Mouse (Mus musculus) layer of hippocampus, adult 2 months (tissue): ENCODE results near the gene Dock7. TPM values are rescaled to one million over a fixed set of nuclear protein-coding genes. Genes with fewer than 3 reads are reported as not detected.
"Not testable (repeated sequence)": the region's sequence is repeated elsewhere in the genome, so short reads cannot be mapped to it uniquely, and the experiment has no call there.

Experiments
- DNase-seq, 2 experiments: peaks; one replicate each; pipeline ENCODE4 v3.0.0; 2022; ENCODE audit warnings: low spot score in 2 of 2
- H3K27ac ChIP-seq: fragments of 200-600 bp; 2 replicates; pipeline ENCODE4 v1.8.1; 2022
- H3K4me3 ChIP-seq: fragments of 200-600 bp; 2 replicates; pipeline ENCODE4 v1.8.1; 2022; ENCODE audit warnings: mild to moderate bottlenecking
- CTCF ChIP-seq: fragments of 200-600 bp; conservative IDR thresholded peaks from 2 replicates; pipeline ENCODE4 v1.8.1; 2022; ENCODE audit warnings: antibody characterized with exemption, mild to moderate bottlenecking, moderate library complexity
- total RNA-seq, 2 experiments: library from RNA; stranded (reverse); gene quantifications; 2 replicates each; pipeline ENCODE4 v1.2.3; 2021

Gene Dock7
- total RNA-seq, 2 experiments from 2014 or later, result 31.2 to 39.7 TPM

DNA sequence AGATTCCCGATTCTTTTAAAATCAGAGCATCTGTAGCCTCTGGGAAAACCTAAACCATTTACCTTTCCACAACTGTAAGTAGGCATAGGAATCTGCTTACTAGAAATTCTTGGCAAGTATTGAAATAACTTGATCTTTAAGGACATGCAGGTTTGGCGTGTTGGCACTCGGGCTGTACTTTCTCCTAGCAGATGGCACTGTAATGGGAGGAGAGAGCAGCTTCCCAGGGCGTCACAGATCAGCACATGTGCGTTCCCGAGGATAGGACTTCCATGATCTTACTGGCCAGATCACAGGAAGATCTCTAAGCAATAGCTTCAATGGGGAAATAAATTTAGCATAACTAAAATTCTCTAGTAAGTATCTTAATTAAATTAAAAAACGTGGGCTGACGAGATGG lies 164.7 kb downstream of the Dock7 start:
- Histone ChIP-seq H3K27ac (no peak overlapping the region), H3K4me3 (no peak overlapping the region)
- no peak for TF ChIP-seq CTCF
- no peak for DNase-seq

DNA sequence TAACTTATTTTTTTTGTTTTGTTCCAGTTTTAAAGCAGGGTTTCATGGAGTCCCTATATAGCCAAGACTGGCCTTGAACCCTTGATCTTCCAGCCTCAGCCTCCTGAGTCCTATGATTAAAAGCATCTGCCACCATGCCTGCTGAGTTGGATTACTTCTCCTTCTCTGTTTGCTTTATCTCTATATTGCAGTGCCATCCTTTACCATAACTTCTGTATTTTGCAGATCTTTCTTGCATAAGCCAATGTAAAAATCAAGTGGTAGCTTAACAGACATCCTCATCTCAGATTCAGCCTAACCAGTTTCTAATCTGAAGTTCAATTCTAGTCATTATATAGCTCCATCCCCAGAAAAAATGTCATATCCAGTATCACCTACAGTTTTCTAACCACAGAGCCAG lies 170.2 kb downstream of the Dock7 start:
- no peak for DNase-seq
- TF ChIP-seq CTCF, result no peak
- no peak overlapping the region for H3K4me3 ChIP-seq
- no peak overlapping the region for H3K27ac ChIP-seq

DNA sequence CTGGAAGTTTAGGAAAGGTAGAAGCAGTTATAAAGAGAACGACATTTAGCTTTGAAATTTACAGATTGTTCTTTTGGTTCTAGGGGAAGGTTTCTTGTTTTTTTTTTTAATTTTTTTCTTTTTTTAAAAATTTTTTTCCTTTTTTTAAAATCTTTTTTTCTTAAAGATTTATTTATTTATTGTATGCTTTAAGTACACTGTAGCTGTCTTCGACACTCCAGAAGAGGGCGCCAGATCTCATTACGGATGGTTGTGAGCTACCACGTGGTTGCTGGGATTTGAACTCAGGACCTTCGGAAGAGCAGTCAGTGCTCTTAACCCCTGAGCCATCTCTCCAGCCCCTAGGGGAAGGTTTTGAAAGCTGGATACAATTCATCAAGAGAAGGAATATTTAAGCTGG lies 182.5 kb downstream of the Dock7 start:
- not testable (repeated sequence) for DNase-seq, H3K4me3 ChIP-seq, H3K27ac ChIP-seq
- peak; percentile 62 for TF ChIP-seq CTCF

DNA sequence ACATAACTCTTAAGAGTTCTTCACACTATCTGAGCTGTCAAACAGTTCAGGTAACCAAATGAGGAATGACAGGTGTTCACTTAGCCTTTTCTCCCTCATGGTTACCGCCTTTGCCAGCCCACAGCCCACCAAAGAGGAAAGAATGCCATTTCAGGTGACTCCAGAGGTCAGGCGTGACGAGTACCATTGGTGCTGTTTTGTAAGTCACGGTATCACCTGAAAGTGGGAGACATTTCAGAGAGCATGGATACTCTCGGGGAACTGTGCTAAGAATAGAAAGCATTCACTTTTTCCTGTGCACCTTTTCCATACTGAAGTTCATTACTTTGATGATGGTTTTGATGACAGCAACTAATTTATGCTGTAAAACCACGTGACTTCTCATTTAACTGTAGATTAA lies 184.7 kb downstream of the Dock7 start:
- DNase-seq, result no peak
- no peak overlapping the region for H3K27ac ChIP-seq
- TF ChIP-seq CTCF, result no peak
- H3K4me3 ChIP-seq, result no peak overlapping the region

DNA sequence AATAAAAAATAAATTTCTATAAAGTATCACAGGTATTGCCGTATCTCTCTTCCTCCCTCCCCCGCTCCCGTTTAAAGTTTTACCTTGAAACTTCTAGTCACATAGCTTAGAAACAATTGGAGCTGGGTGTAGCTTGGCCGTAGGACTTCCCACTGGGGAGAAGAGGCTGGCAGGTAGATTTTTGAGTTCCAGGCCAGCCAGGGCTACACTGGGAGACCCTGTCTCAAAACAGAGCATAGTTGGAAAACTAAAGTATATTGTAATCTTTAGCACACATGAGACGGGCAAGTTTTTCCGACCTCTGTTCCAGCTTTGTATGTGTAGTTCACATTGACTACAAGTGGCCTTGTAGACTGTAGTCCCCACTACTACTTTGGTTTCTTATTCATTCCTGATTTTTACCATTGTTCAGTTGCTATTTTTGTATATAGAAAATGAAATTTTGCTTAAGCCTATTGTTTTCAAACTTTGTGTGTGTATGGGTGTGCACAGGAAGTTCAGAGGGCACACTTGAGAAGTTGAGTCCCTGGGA lies 195.4 kb downstream of the Dock7 start:
- TF ChIP-seq CTCF, result no peak
- DNase-seq, result no peak
- no peak overlapping the region for H3K4me3 ChIP-seq
- no peak overlapping the region for H3K27ac ChIP-seq

DNA sequence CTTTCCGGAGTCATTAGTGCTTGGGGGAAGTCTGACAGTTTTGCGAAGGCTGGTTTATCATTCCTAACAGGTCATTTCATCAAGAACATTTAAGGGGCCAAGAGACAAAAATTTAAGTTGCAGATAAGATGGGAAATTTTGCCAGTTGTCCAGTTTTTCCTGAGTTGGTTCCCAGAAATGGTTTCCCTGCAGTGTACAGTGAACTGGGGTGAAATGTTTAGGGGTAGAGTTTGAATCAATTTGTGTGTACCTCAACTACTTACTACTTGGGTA lies 195.9 kb downstream of the Dock7 start:
- H3K27ac ChIP-seq, result no peak overlapping the region
- no peak for TF ChIP-seq CTCF
- DNase-seq, result no peak
- peak overlapping the region; percentile 71 for H3K4me3 ChIP-seq

DNA sequence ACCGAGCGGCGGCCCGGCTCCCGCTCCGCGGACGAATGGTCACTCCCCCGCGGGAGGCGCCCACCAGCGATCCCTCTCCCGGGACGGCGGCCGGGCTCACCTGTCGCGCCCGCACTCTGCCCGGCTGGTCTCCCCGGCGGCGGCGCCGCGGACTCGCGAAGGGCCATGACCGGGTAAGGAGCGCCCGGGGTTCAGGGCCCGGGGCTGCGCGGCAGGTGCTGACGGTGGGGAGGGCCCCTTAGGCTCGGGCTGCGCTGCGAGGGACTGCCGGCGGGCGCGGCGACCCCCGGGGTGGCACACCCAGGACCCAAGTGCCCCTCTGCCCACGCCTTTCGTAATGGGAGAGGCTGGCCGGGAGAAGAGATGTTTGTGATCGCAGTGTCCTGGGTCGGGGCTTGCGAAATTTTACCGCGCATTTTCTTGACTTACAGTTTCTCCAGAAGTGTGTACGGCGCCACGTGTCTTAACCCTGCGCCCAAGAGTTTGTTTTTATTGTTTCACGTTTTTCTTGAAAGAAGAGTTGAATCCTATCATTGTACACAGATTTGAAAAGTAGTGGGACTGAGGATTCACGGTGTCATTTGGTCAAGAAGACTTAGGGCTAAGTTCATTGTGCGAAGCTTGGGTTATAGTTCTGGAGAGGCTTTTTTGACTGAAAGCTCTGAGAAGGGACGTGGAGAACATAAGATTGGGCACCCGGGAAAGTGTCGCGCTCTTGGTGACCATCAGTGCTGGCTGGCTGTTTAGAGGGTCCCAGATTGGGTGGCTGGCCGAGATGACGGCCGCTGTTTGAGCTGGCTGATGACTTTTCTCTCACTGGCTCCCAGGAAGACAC lies 196.4 kb downstream of the Dock7 start:
- DNase-seq, result no peak
- peak overlapping the region; percentile 71 for H3K4me3 ChIP-seq
- no peak for TF ChIP-seq CTCF
- peak overlapping the region; percentile 100 for H3K27ac ChIP-seq

DNA sequence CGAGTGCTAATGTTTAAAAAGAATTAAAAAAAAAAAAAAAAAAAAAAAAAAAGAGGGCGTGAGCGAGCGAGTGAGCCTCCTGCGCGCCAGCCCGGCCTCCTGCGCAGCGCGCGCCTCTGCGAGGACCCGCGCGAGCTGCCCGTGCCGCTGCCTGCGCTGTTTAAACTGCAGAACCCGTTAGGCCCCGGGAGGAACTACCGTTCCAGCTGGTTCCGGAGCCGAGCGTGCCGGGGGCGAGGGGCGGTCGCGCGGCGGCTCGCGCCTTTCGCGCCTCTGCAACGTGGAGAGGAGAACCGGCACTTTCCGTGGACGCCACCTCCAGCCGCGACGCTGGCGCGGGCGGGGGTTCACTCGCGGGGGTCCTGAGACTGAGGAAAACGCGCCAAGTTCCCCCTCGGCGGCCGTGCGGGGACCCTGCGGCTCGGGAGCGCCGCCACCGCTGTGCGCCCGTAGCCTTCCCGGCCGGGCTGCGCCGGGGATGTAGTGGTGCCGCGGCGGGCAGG lies 197.1 kb downstream of the Dock7 start, which contains the start of gene Usp1:
Gene Usp1, plus strand, starts transcription at position 243 of the 503 bp plus-strand sequence.
- peak within 1 kb of the TSS; percentile 71 for H3K4me3 ChIP-seq
- peak in 1 of 2 experiments; percentile 72 for DNase-seq
- TF ChIP-seq CTCF, result 0 out of 2 replicates have a peak, but pooled peaks have one; percentile 25
- H3K27ac ChIP-seq, result peak within 1 kb of the TSS; percentile 100

DNA sequence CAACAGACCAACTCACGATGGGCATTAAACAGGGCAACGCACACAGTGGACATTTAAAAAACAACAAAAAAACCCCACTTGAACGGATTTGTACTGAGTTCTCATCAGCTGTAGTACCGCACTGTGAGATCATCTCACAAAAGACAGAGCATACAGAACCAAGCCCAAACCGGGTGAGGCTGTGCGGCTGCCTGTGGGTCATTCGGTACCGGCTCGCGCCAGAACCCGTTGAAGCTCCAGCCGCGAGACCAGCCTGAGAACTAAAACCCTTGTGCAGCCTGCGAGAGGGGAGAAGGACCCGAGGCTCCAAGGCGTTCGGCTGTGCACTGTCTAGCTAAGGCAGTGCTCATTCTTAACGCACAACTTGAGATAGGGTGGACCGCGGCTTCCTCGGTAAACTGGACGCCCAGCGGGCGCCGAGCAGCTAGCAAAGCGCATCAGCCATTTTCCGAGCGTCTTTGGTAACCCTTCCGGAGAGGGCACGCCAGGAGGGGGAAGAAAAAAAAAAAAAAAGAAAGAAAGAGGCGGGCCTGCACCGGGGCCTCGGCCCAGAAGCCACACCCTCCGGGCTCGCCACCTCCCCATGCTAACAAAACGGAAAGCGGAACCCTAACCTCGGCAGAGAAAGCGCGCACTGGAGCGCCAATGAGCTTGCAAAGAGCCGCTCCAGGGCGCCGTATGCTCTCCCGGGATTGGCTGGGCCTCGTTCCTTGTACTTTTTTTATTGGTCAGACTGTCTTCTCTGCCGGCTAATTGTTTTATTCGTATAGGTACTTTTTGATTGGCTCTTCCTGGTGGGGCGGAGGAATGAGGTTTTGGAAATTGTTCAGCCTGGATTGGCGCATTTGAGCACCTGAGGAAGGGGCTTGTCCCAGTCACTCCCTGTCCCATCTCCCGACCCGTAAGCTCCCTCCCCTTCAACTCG lies 197.8 kb downstream of the Dock7 start:
- Histone ChIP-seq H3K4me3 (peak overlapping the region; percentile 71), H3K27ac (peak overlapping the region; percentile 100)
- no peak for TF ChIP-seq CTCF
- peak; percentile 93 to 98 for DNase-seq

DNA sequence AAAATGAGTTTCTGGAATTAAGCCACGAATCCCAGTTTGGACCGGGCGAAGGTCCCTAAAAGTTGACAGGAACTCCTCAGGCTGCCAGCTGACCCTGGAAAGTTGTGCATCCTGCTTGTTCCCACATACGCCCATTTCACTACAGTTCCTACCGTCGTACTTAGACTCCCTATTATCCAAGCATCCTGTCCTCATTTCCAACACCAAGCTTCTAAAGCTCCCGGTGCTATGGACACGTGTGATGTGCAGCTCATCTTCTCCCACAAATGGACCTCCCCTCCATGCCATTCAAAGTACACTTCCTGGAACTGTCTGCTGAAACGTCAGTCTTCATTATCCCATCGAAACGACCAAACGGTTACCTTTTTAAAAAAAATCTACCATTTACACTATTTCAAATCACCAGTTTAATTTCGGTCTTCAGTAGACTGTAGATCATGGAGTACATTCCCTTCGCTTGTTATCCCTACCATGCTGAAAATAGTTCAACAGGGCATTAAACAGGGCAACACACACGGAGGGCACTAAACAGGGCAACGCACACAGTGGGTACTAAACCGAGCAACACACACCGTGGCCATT lies 198.6 kb downstream of the Dock7 start:
- DNase-seq, result no peak
- H3K27ac ChIP-seq, result peak overlapping the region; percentile 100
- no peak for TF ChIP-seq CTCF
- peak overlapping the region; percentile 71 for H3K4me3 ChIP-seq

DNA sequence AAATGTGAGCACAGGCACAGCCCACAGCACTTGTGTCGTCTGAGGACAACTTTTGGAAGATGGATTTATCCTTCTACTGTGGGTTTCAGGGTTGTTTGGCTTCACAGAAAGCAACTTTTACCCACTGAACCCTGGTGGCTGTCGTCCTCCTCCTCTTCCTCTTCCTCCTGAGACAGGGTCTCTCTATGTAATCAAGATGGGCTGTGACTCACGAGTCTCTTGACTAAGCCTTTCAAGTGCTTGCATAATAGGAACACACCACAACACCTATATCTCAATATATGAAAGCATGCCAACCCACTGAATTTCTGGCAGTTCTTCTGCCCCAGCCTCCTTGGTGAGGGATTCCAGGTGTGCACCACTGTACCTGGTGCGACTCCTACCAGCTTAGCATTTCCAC lies 199.8 kb downstream of the Dock7 start:
- H3K4me3 ChIP-seq, result no peak overlapping the region
- no peak for TF ChIP-seq CTCF
- no peak overlapping the region for H3K27ac ChIP-seq
- no peak for DNase-seq

DNA sequence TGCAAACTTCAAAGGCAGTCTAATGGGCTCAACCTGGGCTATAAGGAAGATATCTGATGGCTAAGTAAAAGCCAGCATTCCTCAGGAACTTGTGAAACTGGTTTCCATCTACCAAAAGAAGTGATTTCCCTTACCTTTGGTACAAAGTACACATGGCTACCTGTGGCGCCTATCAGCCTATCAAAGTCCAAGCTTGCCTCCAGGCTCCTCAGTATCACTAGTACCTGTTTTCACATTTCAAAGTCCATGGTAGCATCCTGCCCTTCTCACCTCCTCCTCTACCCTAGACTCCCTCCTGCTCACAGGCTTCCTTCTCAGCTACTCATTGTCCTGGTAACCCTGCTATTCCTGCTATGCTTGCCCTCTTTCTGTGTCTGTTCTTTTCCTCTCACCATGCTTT lies 202.5 kb downstream of the Dock7 start:
- TF ChIP-seq CTCF, result no peak
- Histone ChIP-seq H3K4me3 (no peak overlapping the region), H3K27ac (no peak overlapping the region)
- no peak for DNase-seq

DNA sequence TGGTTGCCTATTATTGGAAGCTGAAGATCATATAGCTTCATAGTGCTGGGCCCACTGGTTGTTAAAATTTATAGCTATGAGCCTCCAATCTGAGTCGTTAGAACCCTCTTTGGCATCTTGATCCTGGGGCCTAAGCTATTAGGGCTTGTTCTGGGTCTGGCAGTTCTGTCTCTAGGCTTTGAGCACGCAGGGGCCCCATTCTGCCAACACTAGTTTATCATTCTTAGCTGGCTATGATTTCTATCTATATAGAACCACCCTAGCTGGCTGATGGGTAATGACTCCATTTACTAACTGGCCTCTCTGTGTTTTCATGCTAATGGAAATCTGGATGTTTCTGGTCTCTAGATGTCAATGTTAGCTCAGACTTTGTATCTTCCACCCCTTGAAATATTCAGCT lies 203.0 kb downstream of the Dock7 start:
- DNase-seq, result no peak
- Histone ChIP-seq H3K4me3 (no peak overlapping the region), H3K27ac (no peak overlapping the region)
- no peak for TF ChIP-seq CTCF
